Mouse (Mus musculus) T-helper 1 cell (primary cell): ENCODE measurements at regions not wholly inside any gene's neighbourhood (a gene's known extent, or its start where the extent isn't known, plus 50 kb on each side); places are given as distances from the start of the nearest gene placed in this dataset.

ENCODE experiments used
- in situ Hi-C: fragments of 300-600 bp; cut with MboI, MseI; formaldehyde crosslinking; loops from one replicate; pipeline ENCODE4 v1.15.1; 2025; ENCODE audit warnings: high pct_unique_total_duplicates

DNA sequence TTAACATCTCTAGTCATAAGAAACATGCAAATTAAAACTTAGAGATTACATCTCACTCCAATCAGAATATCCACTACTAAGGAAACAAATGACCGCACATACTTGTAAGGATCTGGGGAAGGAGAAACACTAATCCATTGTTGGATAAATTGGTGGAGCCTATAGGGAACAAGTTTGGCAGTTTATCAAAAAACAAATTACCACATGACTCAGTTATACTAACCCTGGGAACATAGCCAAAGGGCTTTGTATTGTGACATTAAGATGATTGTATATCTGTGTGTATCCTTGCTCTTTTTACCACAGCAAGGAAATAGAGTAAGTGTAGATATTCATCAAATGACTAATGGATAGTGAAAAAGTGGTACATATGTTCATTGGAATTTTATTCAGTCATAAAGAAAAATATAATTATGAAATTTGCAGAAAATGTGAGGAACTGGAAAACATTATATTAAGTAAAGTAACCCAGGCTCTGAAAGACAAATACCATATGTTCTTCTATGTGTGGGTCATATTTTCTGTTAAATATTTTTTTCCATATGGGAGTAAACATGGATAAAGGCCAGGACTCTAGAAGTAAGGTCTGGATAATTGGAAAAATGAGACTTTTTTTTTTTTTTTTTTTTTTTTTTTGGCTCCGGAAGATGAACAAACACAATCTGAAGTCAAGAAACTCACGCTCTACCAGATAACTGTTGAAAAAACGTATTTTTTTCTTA, 430.6 kb downstream of the Dmac1 start:
- in situ Hi-C loops = no loop called here

DNA sequence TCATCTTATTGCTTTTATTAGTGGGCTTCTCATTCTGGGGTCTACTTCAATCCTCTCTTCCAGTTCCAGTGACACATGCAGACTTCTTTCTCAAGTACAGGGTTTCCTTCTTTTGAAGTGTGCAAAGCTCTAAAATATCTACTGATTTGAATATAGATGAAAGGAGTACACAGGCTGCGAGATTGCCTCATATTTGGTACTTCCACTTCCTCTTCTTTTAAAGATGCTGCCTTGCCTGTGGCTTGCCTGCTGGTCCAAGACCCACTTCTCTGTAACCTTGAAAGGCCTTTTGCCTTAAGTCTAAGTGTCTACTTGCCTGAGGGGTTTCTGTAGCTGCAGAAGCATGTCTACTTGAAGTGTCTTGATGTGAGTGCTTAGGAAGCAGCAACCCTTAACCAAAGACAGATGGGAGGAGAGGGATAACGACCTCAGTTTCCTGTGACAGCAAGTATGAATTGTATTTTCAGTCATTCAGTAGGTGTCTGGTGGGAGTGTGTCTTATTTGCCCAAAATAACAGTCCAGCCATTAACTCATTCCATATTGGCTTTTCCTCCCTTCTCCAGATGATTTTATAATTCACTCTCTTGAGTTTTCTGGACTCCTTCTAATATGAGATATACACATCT, 479.8 kb downstream of the Dmac1 start:
- in situ Hi-C loops = no loop called here

DNA sequence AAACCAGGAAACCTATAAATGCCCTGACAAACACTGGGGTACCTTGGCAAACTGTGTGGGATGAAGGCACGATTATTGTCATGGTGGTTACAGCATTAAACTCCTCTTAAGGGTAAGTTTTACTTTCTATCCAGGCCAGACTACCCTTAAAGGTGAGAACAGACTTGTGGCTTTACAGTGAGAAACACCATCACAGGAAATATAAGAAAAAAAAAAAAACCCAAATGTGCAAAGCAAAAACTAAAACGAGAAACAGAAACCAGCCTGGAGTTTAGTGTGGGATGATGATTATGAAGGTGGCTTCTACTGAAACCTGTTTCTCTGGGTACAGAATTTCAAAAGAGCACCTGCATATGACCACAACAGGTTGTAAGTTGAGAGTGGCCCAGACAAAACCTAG, 480.6 kb downstream of the Dmac1 start:
- in situ Hi-C loops = no loop called here

DNA sequence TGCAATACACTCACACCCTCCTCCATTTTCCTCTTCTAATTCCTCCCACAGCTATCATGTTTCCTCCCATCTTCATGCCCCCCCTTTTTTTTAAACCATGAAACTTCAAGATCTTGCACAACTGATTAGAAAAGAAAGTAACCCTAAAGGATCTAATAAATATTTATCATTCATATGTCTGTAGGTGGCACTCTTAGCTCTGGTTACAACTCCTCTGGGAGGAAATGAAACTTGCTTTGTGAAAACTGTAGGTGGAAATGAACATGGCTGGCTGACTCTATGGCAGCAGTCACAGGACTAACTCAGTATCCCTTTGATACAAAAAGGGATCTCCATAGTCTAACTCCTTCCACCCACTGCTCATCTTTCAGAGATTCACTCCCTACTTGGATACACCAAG, 481.4 kb downstream of the Dmac1 start:
- in situ Hi-C loops = no loop called here

DNA sequence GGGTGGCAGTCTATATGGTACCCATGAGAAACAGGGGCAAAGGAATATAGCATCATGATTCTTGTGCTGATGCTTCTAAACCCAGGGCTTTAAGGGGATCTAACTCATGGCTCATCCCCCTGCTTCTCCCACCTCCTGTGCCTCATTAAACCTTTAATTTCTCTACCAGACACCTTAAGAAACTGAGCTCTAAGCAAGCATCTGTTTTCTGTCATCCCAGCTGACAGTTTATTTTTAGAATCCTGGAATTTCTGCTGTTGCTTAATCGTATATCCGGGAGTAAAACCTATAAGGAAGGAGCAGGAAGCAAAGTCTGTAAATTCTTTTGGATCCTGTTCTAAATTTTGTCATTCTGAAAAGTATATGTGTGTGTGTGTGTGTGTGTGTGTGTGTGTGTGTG, 505.7 kb downstream of the Kdm4c start:
- in situ Hi-C loops = loop anchor here (10.0 kb wide), 1 partner anchor 1647 kb away; no protein-coding TSS in a partner anchor

DNA sequence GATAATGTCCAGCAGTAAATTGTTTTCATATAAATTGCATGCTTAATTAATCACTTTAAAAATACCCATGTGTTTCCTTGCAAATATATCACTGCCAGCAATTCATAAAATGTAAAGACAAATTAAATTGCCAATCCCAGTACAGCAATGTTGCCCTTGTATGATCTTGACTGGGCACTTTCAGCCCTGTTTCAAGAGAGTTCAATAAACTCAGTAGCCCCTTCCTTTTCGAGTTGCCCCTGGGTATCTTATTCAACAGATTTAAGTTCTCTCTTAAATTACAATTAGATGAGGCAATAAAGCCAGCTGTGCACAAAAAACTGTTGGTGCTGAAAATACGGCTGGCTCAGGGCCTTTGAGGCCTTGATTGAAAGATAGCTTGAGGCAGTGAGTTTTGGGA, 497.3 kb downstream of the Kdm4c start:
- in situ Hi-C loops = loop anchor here (10.0 kb wide), 1 partner anchor 1655 kb away; no protein-coding TSS in a partner anchor
